Mouse (Mus musculus) myocyte (in vitro differentiated cells): Measurements from ENCODE around the gene Adat1. TPM values are rescaled to one million over a fixed set of nuclear protein-coding genes. Genes with fewer than 3 reads are reported as not detected.

Source experiments
- H3K27me3 ChIP-seq: one replicate; pipeline ENCODE4 v1.6.1; 2011; ENCODE audit not compliant: control insufficient read depth, insufficient read depth, insufficient read length
- H3K36me3 ChIP-seq: one replicate; pipeline ENCODE4 v1.6.1; 2011; ENCODE audit not compliant: control insufficient read depth, insufficient read depth
- H3K4me2 ChIP-seq: one replicate; pipeline ENCODE4 v1.6.1; 2011; ENCODE audit warnings: low read depth, control low read depth
- H3K4me3 ChIP-seq: one replicate; pipeline ENCODE4 v1.5.1; 2011; ENCODE audit warnings: mild to moderate bottlenecking, control low read depth, moderate library complexity
- H3K79me2 ChIP-seq: one replicate; pipeline ENCODE4 v1.6.1; 2011; ENCODE audit not compliant: control insufficient read depth, insufficient read depth
- H3ac ChIP-seq: one replicate; pipeline ENCODE4 v1.6.1; 2011; ENCODE audit not compliant: control insufficient read depth, insufficient read length
- CEBPB ChIP-seq: IDR thresholded peaks from 2 replicates; pipeline ENCODE4 v1.6.1; 2011; ENCODE audit warnings: mild to moderate bottlenecking, moderate library complexity; ENCODE audit not compliant: poor library complexity, insufficient read depth, severe bottlenecking
- E2F4 ChIP-seq: IDR thresholded peaks from one replicate; pipeline ENCODE4 v1.6.1; 2011; ENCODE audit warnings: mild to moderate bottlenecking, control low read depth, moderate library complexity; ENCODE audit not compliant: insufficient read depth
- MAX ChIP-seq: IDR thresholded peaks from one replicate; pipeline ENCODE4 v1.6.1; 2011; ENCODE audit warnings: low read depth, mild to moderate bottlenecking, control low read depth
- MYOD1 ChIP-seq, 3 experiments: IDR thresholded peaks; one replicate each; pipeline ENCODE4 v1.6.1; 2011; ENCODE audit warnings: control low read depth in 2 of 3, low read depth in 2 of 3, mild to moderate bottlenecking in 2 of 3, moderate library complexity in 1 of 3; ENCODE audit not compliant: insufficient read length in 2 of 3, control insufficient read depth in 1 of 3
- MYOG ChIP-seq, 3 experiments: IDR thresholded peaks; one replicate each; pipeline ENCODE4 v1.6.1; 2011; ENCODE audit warnings: control low read depth in 2 of 3, low read depth in 2 of 3, mild to moderate bottlenecking in 2 of 3; ENCODE audit not compliant: insufficient read length in 2 of 3, control insufficient read depth in 1 of 3, insufficient read depth in 1 of 3
- POLR2A ChIP-seq: IDR thresholded peaks from one replicate; pipeline ENCODE4 v1.6.1; 2011; ENCODE audit warnings: low read depth, mild to moderate bottlenecking, control low read depth, moderate library complexity; ENCODE audit not compliant: insufficient read length
- POLR2AphosphoS2 ChIP-seq: IDR thresholded peaks from one replicate; pipeline ENCODE4 v1.6.1; 2011; ENCODE audit warnings: low read depth, control low read depth; ENCODE audit not compliant: insufficient read length
- REST ChIP-seq: IDR thresholded peaks from one replicate; pipeline ENCODE4 v1.6.1; 2011; ENCODE audit warnings: mild to moderate bottlenecking, control low read depth, moderate library complexity; ENCODE audit not compliant: insufficient read depth, insufficient read length
- SRF ChIP-seq: IDR thresholded peaks from one replicate; pipeline ENCODE4 v1.6.1; 2011; ENCODE audit warnings: low read depth; ENCODE audit not compliant: control insufficient read depth, insufficient read length
- TCF12 ChIP-seq: IDR thresholded peaks from one replicate; pipeline ENCODE4 v1.6.1; 2011; ENCODE audit warnings: mild to moderate bottlenecking, control low read depth; ENCODE audit not compliant: poor library complexity, insufficient read depth, severe bottlenecking
- TCF3 ChIP-seq: IDR thresholded peaks from one replicate; pipeline ENCODE4 v1.6.1; 2011; ENCODE audit warnings: low read depth, control low read depth; ENCODE audit not compliant: insufficient read length
- USF1 ChIP-seq: IDR thresholded peaks from one replicate; pipeline ENCODE4 v1.6.1; 2011; ENCODE audit warnings: low read depth, mild to moderate bottlenecking, control low read depth, moderate library complexity
- polyA plus RNA-seq: library from polyadenylated mRNA; unstranded; fragments of >200 nt; fragmentation: generic; extraction: Trizol; gene quantifications from one replicate; pipeline ENCODE4 v1.2.1, GENCODE M21; 2012; ENCODE audit warnings: missing spikeins

Adat1 gene
- polyA plus RNA-seq, 1 experiment, result 2.8 TPM

DNA sequence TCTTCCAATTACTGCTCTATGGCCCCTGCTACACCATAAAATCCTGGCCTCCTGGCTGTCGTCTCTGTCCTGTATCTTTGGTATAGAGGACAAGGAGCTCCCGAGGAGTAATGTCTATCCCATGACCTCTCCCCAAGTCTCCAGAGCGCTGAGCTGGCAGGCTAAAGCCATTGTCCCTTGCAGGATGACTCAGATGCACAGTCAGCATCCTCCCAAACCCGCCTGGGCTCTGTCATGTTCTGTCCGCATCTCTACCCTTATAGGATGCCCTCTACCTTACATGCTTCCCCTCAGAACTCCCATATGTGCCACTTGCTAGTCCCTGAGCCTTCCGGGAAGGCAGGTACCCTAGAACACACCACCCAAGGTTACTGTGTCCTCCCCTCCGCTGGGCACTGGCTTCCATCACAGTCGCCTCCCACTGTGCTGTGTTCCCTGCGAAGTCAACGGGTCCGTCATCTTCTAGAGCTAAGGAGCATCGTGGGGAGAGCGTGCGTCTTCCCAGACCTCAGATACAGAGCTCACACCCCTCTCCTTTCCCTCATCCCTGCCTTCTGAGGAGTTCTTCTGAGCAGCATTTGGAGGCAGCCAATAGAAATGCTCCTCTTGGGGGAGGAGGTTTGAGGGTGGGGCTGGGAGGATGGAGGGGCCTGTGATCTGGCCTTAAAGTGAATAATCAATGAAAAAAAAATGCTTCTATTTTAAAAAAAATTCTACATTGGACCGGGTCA lies 31.3 kb downstream of the Adat1 start:
- TF ChIP-seq REST (no peak), MAX (no peak), MYOG (IDR thresholded peaks at IDR 0.05; ENCODE audit: control insufficient read depth in 1 of 3, insufficient read depth in 1 of 3, insufficient read length in 2 of 3, low read depth in 2 of 3) (no peak), CEBPB (no peak), TCF12 (no peak), USF1 (no peak), POLR2AphosphoS2 (no peak), POLR2A (no peak), E2F4 (no peak), MYOD1 (IDR thresholded peaks at IDR 0.05; ENCODE audit: control insufficient read depth in 1 of 3, insufficient read length in 2 of 3, low read depth in 2 of 3) (no peak), TCF3 (no peak), SRF (no peak)
- peaks cover 11% of the 10 kb centered on the region for H3K36me3 ChIP-seq

DNA sequence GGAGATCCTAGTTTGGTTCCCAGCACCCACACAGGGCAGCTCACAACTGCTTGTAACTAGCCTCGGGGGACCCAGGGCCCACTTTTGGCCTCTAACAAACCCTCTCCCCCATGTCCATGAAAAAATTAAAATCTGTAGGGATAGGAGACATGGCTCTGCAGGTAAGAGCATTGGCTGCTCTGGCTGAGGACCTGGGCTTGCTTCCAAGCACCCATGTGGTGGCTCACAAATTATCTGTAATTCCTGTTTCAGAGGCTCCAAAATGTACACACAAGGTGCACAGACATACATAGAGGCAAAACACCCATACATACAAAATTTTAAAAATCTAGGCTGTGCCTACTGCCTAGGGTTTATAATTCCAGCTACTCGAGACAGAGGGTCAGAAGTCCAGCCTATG lies 34.9 kb downstream of the Adat1 start:
- Histone ChIP-seq H3K36me3 (peaks cover 23% of the 10 kb centered on the region), H3K79me2 (no peaks in the 10 kb centered on the region), H3K27me3 (no peaks in the 10 kb centered on the region), H3ac (no peak overlapping the region), H3K4me2 (no peak overlapping the region), H3K4me3 (no peak overlapping the region)
- TF ChIP-seq REST (no peak), MAX (no peak), MYOG (IDR thresholded peaks at IDR 0.05; ENCODE audit: control insufficient read depth in 1 of 3, insufficient read depth in 1 of 3, insufficient read length in 2 of 3, low read depth in 2 of 3) (no peak), POLR2AphosphoS2 (no peak), SRF (no peak), TCF3 (no peak), TCF12 (no peak), POLR2A (no peak), USF1 (no peak), CEBPB (no peak)

More for the DNA sequence above, 31.3 kb downstream of the Adat1 start:
- no peak overlapping the region for H3K4me3 ChIP-seq
- no peak overlapping the region for H3K4me2 ChIP-seq
- H3ac ChIP-seq, result no peak overlapping the region
- no peaks in the 10 kb centered on the region for H3K27me3 ChIP-seq
- no peaks in the 10 kb centered on the region for H3K79me2 ChIP-seq

- TF ChIP-seq TCF12, result no peak
- no peak for TF ChIP-seq CEBPB
- no peak for TF ChIP-seq POLR2A
- TF ChIP-seq REST, result no peak
- no peak for TF ChIP-seq E2F4
- TF ChIP-seq MYOD1 (IDR thresholded peaks at IDR 0.05; ENCODE audit: control insufficient read depth in 1 of 3, insufficient read length in 2 of 3, low read depth in 2 of 3), result no peak
- no peak for TF ChIP-seq MAX
- no peak for TF ChIP-seq TCF3
- no peak for TF ChIP-seq POLR2AphosphoS2
- no peak for TF ChIP-seq SRF
- no peak for TF ChIP-seq USF1
- no peak for TF ChIP-seq MYOG (IDR thresholded peaks at IDR 0.05; ENCODE audit: control insufficient read depth in 1 of 3, insufficient read depth in 1 of 3, insufficient read length in 2 of 3, low read depth in 2 of 3)
- no peaks in the 10 kb centered on the region for H3K79me2 ChIP-seq
- H3ac ChIP-seq, result no peak overlapping the region
- no peaks in the 10 kb centered on the region for H3K27me3 ChIP-seq
- peaks cover 28% of the 10 kb centered on the region for H3K36me3 ChIP-seq
- H3K4me3 ChIP-seq, result no peak overlapping the region
- H3K4me2 ChIP-seq, result no peak overlapping the region
Observed at GRCm38 (mm10) chr8:111955879-111956278, 36.2 kb downstream of the Adat1 start.

- TF ChIP-seq TCF12 (no peak), E2F4 (no peak), SRF (no peak), REST (no peak), TCF3 (no peak), CEBPB (no peak), MAX (no peak), MYOD1 (IDR thresholded peaks at IDR 0.05; ENCODE audit: control insufficient read depth in 1 of 3, insufficient read length in 2 of 3, low read depth in 2 of 3) (no peak), MYOG (IDR thresholded peaks at IDR 0.05; ENCODE audit: control insufficient read depth in 1 of 3, insufficient read depth in 1 of 3, insufficient read length in 2 of 3, low read depth in 2 of 3) (no peak), POLR2A (no peak), POLR2AphosphoS2 (no peak), USF1 (no peak)
- no peak overlapping the region for H3K4me3 ChIP-seq
- H3ac ChIP-seq, result no peak overlapping the region
- no peaks in the 10 kb centered on the region for H3K79me2 ChIP-seq
- H3K4me2 ChIP-seq, result no peak overlapping the region
- no peaks in the 10 kb centered on the region for H3K27me3 ChIP-seq
- H3K36me3 ChIP-seq, result peaks cover 28% of the 10 kb centered on the region
Observed at GRCm38 (mm10) chr8:111954844-111955594, 37.1 kb downstream of the Adat1 start.

DNA sequence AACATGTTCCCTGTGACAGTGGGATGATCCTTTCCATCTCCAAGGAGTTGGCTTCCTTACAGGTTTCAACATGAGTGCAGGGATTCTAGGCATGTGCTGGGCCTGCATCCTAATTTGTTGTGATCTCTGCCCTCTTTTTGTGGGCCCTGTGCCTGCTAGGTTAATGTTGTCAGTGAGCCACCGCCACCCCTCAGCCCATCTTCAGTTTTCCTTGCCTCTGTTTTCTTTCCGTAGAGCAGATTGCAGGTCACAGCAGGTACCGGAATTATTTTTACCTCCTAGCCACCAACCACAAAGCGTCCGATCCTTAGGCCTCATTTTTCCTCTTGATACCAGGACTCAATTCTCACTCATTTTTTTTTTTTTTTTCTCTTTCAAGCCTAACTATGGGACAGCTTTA lies 40.2 kb downstream of the Adat1 start:
- Histone ChIP-seq H3K4me2 (no peak overlapping the region), H3ac (no peak overlapping the region), H3K27me3 (no peaks in the 10 kb centered on the region), H3K79me2 (no peaks in the 10 kb centered on the region), H3K4me3 (no peak overlapping the region), H3K36me3 (peaks cover 29% of the 10 kb centered on the region)
- TF ChIP-seq REST (no peak), TCF12 (no peak), E2F4 (no peak)
